Mouse (Mus musculus) lung, postnatal 0 days (tissue): Measurements from ENCODE around the gene Runx2.

Experiments used
- CTCF ChIP-seq: IDR thresholded peaks from 2 replicates; pipeline ENCODE4 v1.5.1; 2016; ENCODE audit warnings: antibody characterized with exemption, mild to moderate bottlenecking
- EP300 ChIP-seq: IDR thresholded peaks from 2 replicates; pipeline ENCODE4 v1.6.1; 2016; ENCODE audit warnings: antibody characterized with exemption, mild to moderate bottlenecking, control low read depth

DNA sequence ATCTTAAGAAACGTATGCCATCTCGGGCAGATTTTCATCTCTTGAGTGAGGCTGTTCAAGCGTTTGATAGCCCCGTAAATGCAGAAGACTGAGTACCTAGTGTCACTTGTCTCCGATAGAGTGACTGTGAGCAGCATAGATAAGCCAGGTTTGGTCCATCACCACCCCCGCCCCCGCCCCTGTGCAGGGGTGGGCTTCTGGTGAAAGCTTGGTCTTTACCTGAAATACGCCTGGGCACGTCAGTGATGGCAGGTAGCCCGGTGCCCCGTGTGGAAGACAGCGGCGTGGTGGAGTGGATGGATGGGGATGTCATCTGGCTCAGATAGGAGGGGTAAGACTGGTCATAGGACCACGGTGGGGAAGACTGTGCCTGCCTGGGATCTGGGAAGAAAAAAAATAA lies 175.2 kb downstream of the Runx2 start:
- TF ChIP-seq CTCF (no peak), EP300 (no peak)
